Mouse (Mus musculus) midbrain, postnatal 0 days (tissue): ENCODE data around the gene Prrt1. TPM values are rescaled to one million over a fixed set of nuclear protein-coding genes. Genes with fewer than 3 reads are reported as not detected.

Experiments
- ATAC-seq: fragments of 200-750 bp; cut with Nextera tagmentation; 2 replicates; pipeline ENCODE4 v1.8.0; 2017; ENCODE audit warnings: moderate number of reproducible peaks, mild to moderate bottlenecking, moderate TSS enrichment, moderate library complexity; ENCODE audit not compliant: low FRiP score
- DNase-seq: peaks from one replicate; pipeline ENCODE4 v3.0.0-alpha.2; 2015; ENCODE audit warnings: low spot score
- H3K27ac ChIP-seq: fragments of 300-500 bp; sonication (generic); 2 replicates; pipeline ENCODE4 v1.5.1; 2014; ENCODE audit warnings: low read depth, mild to moderate bottlenecking, low read length, mixed read lengths
- H3K27me3 ChIP-seq: fragments of 300-500 bp; sonication (generic); 2 replicates; pipeline ENCODE4 v1.6.1; 2014; ENCODE audit warnings: low read length, control low read depth, mixed read lengths; ENCODE audit not compliant: insufficient read depth
- H3K36me3 ChIP-seq: fragments of 300-500 bp; sonication (generic); 2 replicates; pipeline ENCODE4 v1.6.1; 2014; ENCODE audit warnings: low read length, control low read depth, mixed read lengths; ENCODE audit not compliant: insufficient read depth
- H3K4me1 ChIP-seq: fragments of 300-500 bp; sonication (generic); 2 replicates; pipeline ENCODE4 v1.6.1; 2014; ENCODE audit warnings: mild to moderate bottlenecking, control low read depth, antibody characterized with exemption, low read length, mixed read lengths; ENCODE audit not compliant: insufficient read depth
- H3K4me2 ChIP-seq: fragments of 300-500 bp; sonication (generic); 2 replicates; pipeline ENCODE4 v1.6.1; 2014; ENCODE audit warnings: low read depth, mild to moderate bottlenecking, low read length, mixed read lengths; ENCODE audit not compliant: poor library complexity, severe bottlenecking
- H3K4me3 ChIP-seq: fragments of 300-500 bp; sonication (generic); 2 replicates; pipeline ENCODE4 v1.5.1; 2014; ENCODE audit warnings: low read depth, mild to moderate bottlenecking, low read length, moderate library complexity
- H3K9ac ChIP-seq: fragments of 300-500 bp; sonication (generic); replicated peaks from 2 replicates; pipeline ENCODE4 v1.6.1; 2014; ENCODE audit warnings: mild to moderate bottlenecking, low read length, moderate library complexity, mixed read lengths; ENCODE audit not compliant: poor library complexity, severe bottlenecking
- H3K9me3 ChIP-seq: fragments of 300-500 bp; sonication (generic); 2 replicates; pipeline ENCODE4 v1.6.1; 2016; ENCODE audit warnings: low read length, control low read depth
- CTCF ChIP-seq: IDR thresholded peaks from 2 replicates; pipeline ENCODE4 v1.5.1; 2016; ENCODE audit warnings: antibody characterized with exemption, mild to moderate bottlenecking
- WGBS: fragments of 180-500 bp; shearing (Covaris S2); extraction: QIAGEN DNeasy Blood & Tissue Kit; methylation state at CpG from one replicate; pipeline ENCODE4 v1.1.7; 2014; 5-methylcytosine and 5-hydroxymethylcytosine counted together
- polyA plus RNA-seq: library from polyadenylated mRNA; unstranded; fragments of >200 nt; fragmentation: Nextera tagmentation; extraction: Ambion mirVana; gene quantifications from 2 replicates; pipeline ENCODE4 v1.2.1, GENCODE M21; 2015
- total RNA-seq: library from RNA; depleted of rRNA; stranded (reverse); fragments of >200 nt; gene quantifications from 2 replicates; pipeline ENCODE4 v1.2.3, GENCODE M21; 2014

The Prrt1 gene
- total and polyA plus RNA-seq, 2 experiments from 2014 or later, result 9.1 to 14.0 TPM

GRCm38 (mm10) chr17:34656666-34657065, 27.3 kb downstream of the Prrt1 start:
- Histone ChIP-seq H3K4me3 (no peak overlapping the region), H3K4me2 (no peak overlapping the region), H3K4me1 (no peaks in the 10 kb centered on the region), H3K9me3 (no peaks in the 10 kb centered on the region), H3K36me3 (peaks cover 29% of the 10 kb centered on the region), H3K9ac (no peak overlapping the region), H3K27me3 (peaks cover 9% of the 10 kb centered on the region; the same call in 1 of the 2 replicates), H3K27ac (no peak overlapping the region)
- DNase-seq (no peak), ATAC-seq (no peak)
- TF ChIP-seq CTCF, result no peak
- WGBS, result 36% methylated on average over 8 of the region's 8 CpGs

GRCm38 (mm10) chr17:34657271-34657670, 27.9 kb downstream of the Prrt1 start:
- H3K4me2 ChIP-seq, result no peak overlapping the region
- H3K27me3 ChIP-seq, result peaks cover 9% of the 10 kb centered on the region; the same call in 1 of the 2 replicates
- no peak overlapping the region for H3K9ac ChIP-seq
- TF ChIP-seq CTCF, result no peak
- no peak for DNase-seq
- H3K27ac ChIP-seq, result no peak overlapping the region
- no peak overlapping the region for H3K4me3 ChIP-seq
- no peaks in the 10 kb centered on the region for H3K4me1 ChIP-seq
- H3K9me3 ChIP-seq, result no peaks in the 10 kb centered on the region
- H3K36me3 ChIP-seq, result peaks cover 23% of the 10 kb centered on the region
- WGBS, result 39% methylated on average over 2 of the region's 2 CpGs
- ATAC-seq, result no peak

GRCm38 (mm10) chr17:34658145-34658544, 28.8 kb downstream of the Prrt1 start:
- Histone ChIP-seq H3K27me3 (peaks cover 9% of the 10 kb centered on the region; the same call in 1 of the 2 replicates), H3K27ac (no peak overlapping the region), H3K36me3 (peaks cover 14% of the 10 kb centered on the region), H3K4me3 (no peak overlapping the region), H3K4me1 (no peaks in the 10 kb centered on the region), H3K9me3 (no peaks in the 10 kb centered on the region), H3K4me2 (no peak overlapping the region), H3K9ac (no peak overlapping the region)
- TF ChIP-seq CTCF, result no peak
- ATAC-seq (no peak), DNase-seq (no peak)
- WGBS, result 81% methylated on average over 2 of the region's 2 CpGs

DNA sequence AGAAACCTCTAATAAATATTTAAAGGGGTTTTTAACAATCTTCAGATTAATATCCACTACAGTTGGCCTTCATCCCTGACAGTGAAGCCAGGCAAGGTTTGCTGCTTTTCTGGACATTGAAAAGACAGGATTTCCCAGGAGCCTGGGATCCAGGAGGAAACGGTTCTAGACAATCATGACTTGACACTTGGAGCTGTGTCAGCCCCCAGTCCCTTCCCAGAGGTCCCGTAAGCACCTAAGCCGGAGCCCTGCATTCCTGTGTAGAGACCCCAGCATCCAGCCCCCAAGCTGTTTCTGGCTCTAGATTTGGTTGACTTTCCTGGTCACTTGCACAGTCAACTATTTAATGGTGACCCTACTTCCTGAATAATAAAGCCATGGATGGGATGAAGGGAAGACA, 29.3 kb downstream of the Prrt1 start:
- H3K4me1 ChIP-seq, result no peaks in the 10 kb centered on the region
- TF ChIP-seq CTCF, result no peak
- no peaks in the 10 kb centered on the region for H3K9me3 ChIP-seq
- no peak overlapping the region for H3K9ac ChIP-seq
- 78% methylated on average over 3 of the region's 3 CpGs for WGBS
- no peak overlapping the region for H3K27ac ChIP-seq
- H3K4me2 ChIP-seq, result no peak overlapping the region
- no peak overlapping the region for H3K4me3 ChIP-seq
- peaks cover 10% of the 10 kb centered on the region for H3K36me3 ChIP-seq
- ATAC-seq (no peak), DNase-seq (no peak)
- H3K27me3 ChIP-seq, result peaks cover 9% of the 10 kb centered on the region; the same call in 1 of the 2 replicates

DNA sequence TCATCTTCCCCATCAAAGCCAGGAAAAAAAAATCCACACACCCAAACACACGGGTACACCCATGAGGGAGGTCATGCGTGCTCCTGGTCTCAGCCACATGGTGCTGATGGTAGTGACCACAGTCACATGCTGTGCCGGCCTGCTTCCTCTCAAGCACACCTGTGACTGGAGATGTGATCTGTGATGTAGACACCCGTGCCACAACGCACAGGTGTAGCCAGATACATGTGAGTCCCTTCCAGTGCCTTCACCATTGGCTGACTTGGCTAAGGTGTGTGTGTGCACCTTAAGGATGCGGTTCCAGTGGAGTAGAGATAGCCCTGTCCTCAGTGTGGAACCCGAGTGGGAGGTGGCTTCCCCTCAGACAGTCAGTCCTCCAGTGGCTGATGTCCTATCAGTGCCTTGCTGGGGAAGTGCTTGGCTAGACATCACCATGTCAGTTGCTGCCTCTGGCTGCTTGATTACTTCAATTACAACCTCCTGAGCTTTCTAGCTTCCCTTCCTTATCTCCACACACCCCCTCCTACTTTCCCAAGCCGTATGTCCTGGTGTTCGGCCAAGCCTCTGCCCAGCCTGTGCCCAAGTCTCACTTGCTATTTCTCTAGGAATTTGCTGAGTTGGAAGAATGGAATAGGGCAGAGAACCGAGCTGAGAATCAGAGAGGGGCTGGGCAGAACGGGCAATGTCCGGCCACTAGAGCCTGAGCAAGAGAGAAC, 30.0 kb downstream of the Prrt1 start:
- H3K27ac ChIP-seq, result no peak overlapping the region
- H3K4me3 ChIP-seq, result no peak overlapping the region
- no peak for TF ChIP-seq CTCF
- ATAC-seq (no peak), DNase-seq (no peak)
- no peak overlapping the region for H3K9ac ChIP-seq
- no peak overlapping the region for H3K4me2 ChIP-seq
- H3K36me3 ChIP-seq, result peaks cover 3% of the 10 kb centered on the region
- WGBS, result 68% methylated on average over 12 of the region's 12 CpGs
- H3K9me3 ChIP-seq, result no peaks in the 10 kb centered on the region
- H3K4me1 ChIP-seq, result no peaks in the 10 kb centered on the region
- peaks cover 9% of the 10 kb centered on the region; the same call in 1 of the 2 replicates for H3K27me3 ChIP-seq

DNA sequence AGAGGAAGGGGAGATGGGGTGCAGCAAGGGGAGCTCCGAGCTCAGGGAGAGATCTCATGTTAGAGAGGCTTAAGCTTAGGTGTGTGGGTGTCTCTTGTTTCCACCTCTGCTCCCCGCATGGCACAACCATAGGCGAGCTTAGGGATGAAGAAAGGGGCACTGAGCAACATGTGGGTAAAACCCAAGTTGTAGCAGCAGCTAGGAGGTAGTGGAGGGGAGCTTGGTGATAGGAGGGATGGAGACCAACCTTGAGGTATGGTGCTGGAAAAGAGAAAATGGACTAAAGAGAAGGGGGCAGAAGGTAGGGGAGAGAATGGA, 30.5 kb downstream of the Prrt1 start:
- Histone ChIP-seq H3K9me3 (no peaks in the 10 kb centered on the region), H3K27me3 (peaks cover 9% of the 10 kb centered on the region; the same call in 1 of the 2 replicates), H3K27ac (no peak overlapping the region), H3K4me1 (no peaks in the 10 kb centered on the region), H3K4me3 (no peak overlapping the region), H3K36me3 (no peaks in the 10 kb centered on the region; the same call in 1 of the 2 replicates), H3K9ac (no peak overlapping the region), H3K4me2 (no peak overlapping the region)
- no peak for DNase-seq
- ATAC-seq, result no peak
- WGBS, result 64% methylated on average over 3 of the region's 3 CpGs
- TF ChIP-seq CTCF, result no peak
